Mouse (Mus musculus) kidney, postnatal 25 days (tissue): ENCODE measurements around the gene March7.
A peak's percentile ranks its signal among the peaks of the same experiment; 100 is the strongest.

Source experiments
- DNase-seq, 2 experiments: peaks; one replicate each; pipeline ENCODE4 v3.0.0; 2021; ENCODE audit warnings: mixed read lengths in 2 of 2

Gene March7

GRCm38 (mm10) chr2:60209703-60210651 is at the start of gene March7, which contains the start of gene Baz2b:
Gene March7 (plus strand): TSS chr2:60209887.
Gene Baz2b (minus strand): TSS chr2:60209839.
- DNase-seq, result peak; percentile 84 to 94

GRCm38 (mm10) chr2:60163744-60164143 is 45.9 kb upstream of the March7 start:
- no peak for DNase-seq

GRCm38 (mm10) chr2:60165679-60166078 is 44.0 kb upstream of the March7 start:
- no peak for DNase-seq

- no peak for DNase-seq
These were observed 42.8 kb upstream of the March7 start for GRCm38 (mm10) chr2:60166878-60167277.

- peak; percentile 62 to 74 for DNase-seq
These were observed 37.7 kb upstream of the March7 start for GRCm38 (mm10) chr2:60171786-60172530.

GRCm38 (mm10) chr2:60172531-60172914 is 37.2 kb upstream of the March7 start:
- no peak for DNase-seq

GRCm38 (mm10) chr2:60173190-60173589 is 36.5 kb upstream of the March7 start:
- no peak for DNase-seq

GRCm38 (mm10) chr2:60173595-60173994 is 36.1 kb upstream of the March7 start:
- no peak for DNase-seq

- no peak for DNase-seq
These were observed 34.6 kb upstream of the March7 start for GRCm38 (mm10) chr2:60175078-60175477.

- no peak for DNase-seq
These were observed 33.6 kb upstream of the March7 start for GRCm38 (mm10) chr2:60176087-60176486.

GRCm38 (mm10) chr2:60177490-60177889 is 32.2 kb upstream of the March7 start:
- peak; percentile 10 to 51 for DNase-seq

- DNase-seq, result no peak
These were observed 28.0 kb upstream of the March7 start for GRCm38 (mm10) chr2:60181696-60182095.

- DNase-seq, result no peak
These were observed 12.8 kb upstream of the March7 start for GRCm38 (mm10) chr2:60196841-60197240.

- DNase-seq, result no peak
These were observed 9.6 kb upstream of the March7 start for GRCm38 (mm10) chr2:60200051-60200562.

GRCm38 (mm10) chr2:60200667-60201066 is 9.0 kb upstream of the March7 start:
- DNase-seq, result peak; percentile 71 to 78

- peak in 1 of 2 experiments; percentile 22 for DNase-seq
These were observed 6.7 kb upstream of the March7 start for GRCm38 (mm10) chr2:60202900-60203530.

- DNase-seq, result no peak
These were observed 6.0 kb upstream of the March7 start for GRCm38 (mm10) chr2:60203733-60204132.

- peak in 1 of 2 experiments; percentile 24 for DNase-seq
These were observed 5.5 kb upstream of the March7 start for GRCm38 (mm10) chr2:60204162-60204561.

GRCm38 (mm10) chr2:60205795-60206194 is 3.9 kb upstream of the March7 start:
- DNase-seq, result no peak

GRCm38 (mm10) chr2:60209122-60209611 is 520 bp upstream of the March7 start:
- peak; percentile 53 to 73 for DNase-seq

GRCm38 (mm10) chr2:60210821-60211220 is 1.1 kb downstream of the March7 start:
- no peak for DNase-seq

GRCm38 (mm10) chr2:60212488-60212887 is 2.8 kb downstream of the March7 start:
- no peak for DNase-seq

- DNase-seq, result no peak
These were observed 5.0 kb downstream of the March7 start for GRCm38 (mm10) chr2:60214683-60215082.
